Mouse (Mus musculus) T-helper 17 cell (primary cell): ENCODE data around the gene Prpf8.

Source experiments
- in situ Hi-C, 2 experiments: fragments of 300-600 bp; cut with MboI, MseI; formaldehyde crosslinking; loops; 1 replicate in 1 of 2; 2 replicates in 1 of 2; pipeline ENCODE4 v1.15.1; 2025; ENCODE audit warnings: high pct_unique_total_duplicates in 2 of 2

Gene Prpf8

GRCm38 (mm10) chr11:75487496-75487895, 880 bp downstream of the Prpf8 start:
- in situ Hi-C loops, result no loop called here

DNA sequence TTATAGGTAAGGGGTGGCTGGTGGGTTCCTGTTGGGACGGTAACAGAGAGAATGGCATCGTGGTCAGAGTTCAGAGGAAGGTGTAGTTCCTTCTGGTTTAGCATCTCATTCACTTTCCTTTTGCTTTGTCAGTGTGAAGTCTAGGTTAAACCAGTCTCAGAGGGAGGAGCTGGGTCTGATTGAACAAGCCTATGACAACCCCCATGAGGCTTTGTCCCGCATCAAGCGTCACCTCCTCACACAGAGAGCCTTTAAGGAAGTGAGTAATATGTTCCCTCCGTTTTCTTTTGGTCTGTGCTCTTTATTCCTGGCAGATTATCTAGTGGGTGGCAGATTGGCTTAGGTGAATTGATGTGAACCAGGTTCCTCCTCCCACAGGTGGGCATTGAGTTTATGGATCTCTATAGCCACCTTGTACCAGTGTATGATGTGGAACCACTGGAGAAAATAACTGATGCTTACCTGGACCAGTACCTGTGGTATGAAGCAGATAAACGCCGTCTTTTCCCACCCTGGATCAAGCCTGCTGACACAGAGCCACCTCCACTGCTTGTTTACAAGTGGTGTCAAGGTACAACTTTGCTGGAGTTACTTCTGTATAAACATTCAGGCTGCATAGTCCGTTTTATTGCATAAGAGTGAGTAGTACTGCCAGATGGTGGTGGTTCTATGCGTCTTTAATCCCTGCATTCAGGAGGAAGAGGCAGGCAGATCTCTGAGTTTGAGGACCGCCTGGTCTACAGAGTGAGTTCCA, 7.9 kb downstream of the Prpf8 start:
- in situ Hi-C loops, result no loop called here

DNA sequence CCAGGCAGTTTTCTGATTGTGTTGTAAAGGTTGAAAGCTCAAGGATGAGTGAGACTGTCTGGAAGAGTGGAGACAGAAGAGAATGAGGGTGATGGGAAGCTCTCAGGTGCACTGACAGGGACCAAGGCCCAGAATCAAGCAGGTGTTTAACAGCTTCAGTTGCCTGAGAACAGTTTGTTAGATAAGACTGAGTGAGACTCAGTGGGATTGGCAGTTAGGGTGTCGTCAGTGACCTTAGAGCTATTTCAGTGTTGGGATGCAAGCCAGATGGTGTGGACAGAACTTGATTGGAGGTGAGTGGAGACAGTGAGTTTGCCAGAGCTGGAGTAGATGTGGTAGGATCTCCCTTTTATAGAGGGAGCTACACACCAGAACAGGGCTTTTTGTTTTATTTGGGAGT, 11.5 kb downstream of the Prpf8 start:
- in situ Hi-C loops, result no loop called here

GRCm38 (mm10) chr11:75508162-75508561, 21.5 kb downstream of the Prpf8 start:
- in situ Hi-C loops, result no loop called here

DNA sequence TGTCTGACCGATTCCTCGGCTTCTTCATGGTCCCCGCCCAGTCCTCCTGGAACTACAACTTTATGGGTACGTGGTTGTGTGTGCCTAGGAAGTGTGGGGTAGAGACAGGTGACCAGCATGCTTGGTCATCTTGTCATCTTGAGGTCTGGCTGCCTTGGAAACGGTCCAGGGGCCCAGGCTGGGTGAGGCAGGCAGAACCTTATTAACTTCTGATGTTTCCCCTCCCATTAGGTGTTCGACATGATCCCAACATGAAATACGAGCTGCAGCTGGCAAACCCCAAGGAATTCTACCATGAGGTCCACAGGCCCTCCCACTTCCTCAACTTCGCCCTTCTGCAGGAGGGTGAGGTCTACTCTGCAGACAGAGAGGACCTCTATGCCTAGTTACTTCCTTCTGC, 22.3 kb downstream of the Prpf8 start:
- in situ Hi-C loops, result no loop called here

DNA sequence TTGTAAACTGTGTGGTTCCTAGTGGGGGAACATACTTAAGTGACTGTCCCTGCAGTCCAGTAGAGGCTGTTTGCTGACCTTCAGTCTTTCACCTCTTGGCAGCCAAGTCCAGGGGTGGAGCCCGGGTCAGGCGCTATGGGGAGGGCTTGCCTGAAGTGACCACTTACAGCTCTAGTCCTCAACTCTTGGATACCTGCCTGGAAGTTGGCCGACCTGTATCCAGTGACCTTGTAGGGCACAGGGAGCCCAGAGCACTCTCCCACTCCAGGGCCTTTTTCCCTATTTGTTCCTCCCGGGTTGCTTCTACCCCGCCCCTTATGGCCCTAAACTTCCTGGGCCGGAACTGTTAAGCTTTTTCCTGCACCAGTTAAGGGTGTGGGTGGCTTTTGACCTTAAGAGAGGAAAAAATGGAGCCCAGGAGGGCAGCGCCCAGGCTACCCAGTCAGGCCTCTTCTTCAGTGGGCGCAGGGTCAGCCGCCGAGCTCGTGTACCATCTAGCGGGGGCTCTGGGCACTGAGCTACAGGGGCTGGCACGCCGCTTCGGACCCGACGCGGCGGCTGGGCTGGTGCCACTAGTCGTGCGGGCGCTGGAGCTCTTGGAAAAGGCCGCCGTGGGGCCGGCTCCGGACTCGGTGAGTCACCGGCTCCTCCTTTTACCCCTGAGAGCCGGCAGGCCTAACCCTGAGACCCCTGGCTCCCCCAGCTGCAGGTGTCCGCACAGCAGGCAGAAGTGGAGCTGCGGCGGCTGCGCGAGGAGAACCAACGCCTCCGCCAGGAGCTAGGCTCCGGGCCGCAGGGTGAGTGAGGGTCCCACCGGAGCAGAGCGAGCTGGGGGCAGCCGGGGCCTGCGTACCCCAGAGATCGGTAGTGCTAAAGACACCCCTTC, 23.4 kb downstream of the Prpf8 start, which contains the start of gene Rilp:
Gene Rilp, plus strand, starts transcription at position 354 of the 886 bp plus-strand sequence.
- in situ Hi-C loops, result no loop called here

DNA sequence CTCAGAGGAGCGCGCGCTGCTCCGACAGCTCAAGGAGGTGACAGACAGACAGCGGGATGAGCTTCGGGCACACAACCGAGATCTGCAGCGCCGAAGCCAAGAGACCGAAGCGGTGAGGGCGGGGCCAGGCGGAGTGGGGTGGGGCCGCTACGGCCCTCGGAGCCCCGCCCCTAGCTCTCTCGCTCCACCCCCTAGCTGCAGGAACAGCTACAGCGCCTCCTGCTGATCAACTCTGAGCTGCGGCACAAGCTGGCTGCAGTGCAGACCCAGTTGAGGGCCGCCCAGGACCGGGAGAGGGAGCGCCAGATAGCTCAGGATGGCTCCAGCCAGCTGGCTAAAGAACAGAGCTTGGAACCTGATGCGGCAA, 24.0 kb downstream of the Prpf8 start:
- in situ Hi-C loops, result no loop called here

DNA sequence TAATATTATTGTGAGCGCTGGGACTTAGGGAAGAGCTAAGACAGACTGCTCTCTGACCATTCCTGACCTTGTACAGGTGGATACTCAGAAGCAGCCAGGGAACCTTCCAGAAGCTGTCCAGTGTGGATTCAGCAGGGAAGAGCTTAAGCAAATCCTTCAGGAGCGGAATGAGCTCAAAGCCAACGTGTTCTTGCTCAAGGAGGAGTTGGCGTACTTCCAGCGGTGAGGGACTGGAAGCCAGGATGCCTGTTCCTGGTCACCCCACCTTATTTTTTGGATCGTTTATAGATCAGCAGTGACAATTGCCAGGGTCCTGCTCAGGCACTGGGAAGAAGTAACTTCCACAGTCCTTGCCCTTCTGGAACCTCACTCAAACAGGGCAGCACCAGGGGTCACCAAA, 24.6 kb downstream of the Prpf8 start:
- in situ Hi-C loops, result no loop called here

GRCm38 (mm10) chr11:75512301-75513018, 25.8 kb downstream of the Prpf8 start:
- in situ Hi-C loops, result no loop called here

DNA sequence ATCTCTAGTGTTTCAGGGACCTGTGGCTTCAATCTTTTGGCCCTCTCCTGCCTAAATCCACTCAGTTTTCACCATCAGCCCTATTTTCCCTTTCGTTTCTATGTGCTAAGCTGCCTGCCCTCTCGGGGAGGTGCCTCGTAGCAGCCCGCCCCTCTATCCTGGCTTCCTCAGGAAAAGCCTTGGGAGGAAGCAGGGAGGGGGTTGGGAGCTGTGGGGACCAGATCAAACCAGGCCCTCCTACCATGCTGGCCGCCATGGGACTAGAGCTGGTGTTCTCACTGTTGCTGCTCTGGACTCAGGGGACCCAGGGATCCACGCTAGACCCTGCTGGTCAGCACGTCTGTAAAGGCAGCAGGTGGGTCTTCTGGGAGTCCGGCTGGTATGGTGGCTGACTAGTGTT, 26.7 kb downstream of the Prpf8 start, which contains the start of gene Scarf1:
Gene Scarf1, plus strand, starts transcription at position 205 of the 400 bp plus-strand sequence.
- in situ Hi-C loops, result no loop called here

DNA sequence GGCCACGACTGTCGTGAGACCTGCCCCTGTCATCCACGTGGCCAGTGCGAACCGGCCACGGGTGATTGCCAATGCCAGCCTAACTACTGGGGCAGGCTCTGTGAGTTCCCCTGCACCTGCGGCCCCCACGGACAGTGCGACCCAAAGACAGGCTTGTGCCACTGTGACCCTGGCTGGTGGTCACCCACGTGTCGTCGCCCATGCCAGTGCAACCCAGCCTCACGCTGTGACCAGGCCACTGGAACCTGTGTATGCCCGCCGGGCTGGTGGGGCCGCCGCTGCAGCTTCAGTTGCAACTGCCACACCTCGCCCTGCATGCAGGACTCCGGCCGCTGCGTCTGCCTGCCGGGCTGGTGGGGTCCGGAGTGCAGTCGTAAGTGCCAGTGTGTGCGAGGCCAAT, 28.6 kb downstream of the Prpf8 start:
- in situ Hi-C loops, result no loop called here

- in situ Hi-C loops, result no loop called here
These were observed 33.4 kb downstream of the Prpf8 start for GRCm38 (mm10) chr11:75519834-75520633.

DNA sequence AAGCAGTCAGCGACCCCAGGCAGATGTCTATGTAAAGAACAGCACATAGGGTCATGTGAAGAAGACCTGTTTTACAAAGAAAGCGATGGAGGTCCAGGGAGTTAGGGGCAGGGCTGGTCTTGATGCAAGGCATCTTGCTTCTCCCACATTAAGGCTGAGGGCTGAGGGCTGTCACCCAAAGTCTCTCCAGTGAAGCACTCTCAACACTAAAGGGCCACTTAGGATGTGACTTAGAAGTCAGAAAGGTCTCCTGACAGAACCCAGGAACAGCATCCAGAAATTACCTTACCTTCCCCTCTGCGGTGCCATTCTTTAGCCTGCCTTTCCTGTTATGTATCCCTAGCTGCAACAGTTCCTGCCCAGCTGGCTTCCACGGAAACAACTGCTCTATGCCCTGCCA, 35.0 kb downstream of the Prpf8 start:
- in situ Hi-C loops, result no loop called here

GRCm38 (mm10) chr11:75522793-75523192, 36.2 kb downstream of the Prpf8 start:
- in situ Hi-C loops, result no loop called here

DNA sequence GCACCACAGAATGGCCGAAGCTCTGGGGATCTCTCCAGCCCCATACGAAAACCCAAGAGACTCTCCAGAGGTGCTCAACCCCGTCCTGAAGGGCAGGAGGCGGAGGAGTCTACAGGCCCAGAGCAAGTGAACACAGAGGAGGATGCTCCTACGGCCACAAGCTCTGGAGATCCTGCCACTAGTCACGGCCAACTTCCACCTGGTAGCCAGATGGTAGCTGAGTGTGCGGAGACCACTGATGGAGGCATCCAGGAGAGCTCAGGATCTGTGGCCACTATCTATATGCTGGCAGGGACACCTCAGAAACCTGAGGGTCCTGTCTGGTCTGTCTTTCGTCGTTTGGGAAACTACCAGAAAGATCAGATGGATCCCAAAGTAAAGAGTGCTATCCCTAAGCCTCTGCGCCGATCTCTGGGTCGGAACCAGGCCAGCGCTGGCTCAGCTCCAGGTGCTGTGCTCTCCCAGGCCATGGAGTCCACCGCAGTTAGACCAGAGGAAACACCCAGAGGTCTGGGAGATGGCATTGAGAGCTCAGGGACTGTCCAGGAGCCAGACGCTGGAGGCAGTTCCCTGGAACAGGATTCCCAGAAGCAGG, 39.0 kb downstream of the Prpf8 start:
- in situ Hi-C loops, result loop anchor here in 1 of 2 experiments (5.0 kb wide), 1 partner anchor 47 kb away; no protein-coding TSS in a partner anchor

DNA sequence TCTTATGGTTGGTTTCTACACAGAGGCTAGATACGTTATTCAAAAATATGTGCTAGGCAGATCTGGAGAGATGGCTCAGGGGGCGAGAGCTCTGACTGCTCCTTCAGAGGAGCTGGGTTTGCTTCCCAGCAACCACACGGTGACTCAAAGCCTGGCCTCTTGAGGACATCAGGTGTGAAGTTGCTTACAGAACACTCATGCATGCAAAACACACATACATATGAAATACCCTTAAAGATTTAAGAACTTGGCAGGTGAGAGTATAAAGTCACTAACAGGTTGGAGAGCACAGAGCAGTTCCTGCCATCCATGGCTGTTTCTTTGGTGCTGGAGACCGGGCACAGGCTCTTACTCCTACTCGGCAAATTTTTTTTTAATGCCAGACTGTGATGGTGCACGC, 40.3 kb downstream of the Prpf8 start:
- in situ Hi-C loops, result loop anchor here in 1 of 2 experiments (5.0 kb wide), 1 partner anchor 45 kb away; no protein-coding TSS in a partner anchor

DNA sequence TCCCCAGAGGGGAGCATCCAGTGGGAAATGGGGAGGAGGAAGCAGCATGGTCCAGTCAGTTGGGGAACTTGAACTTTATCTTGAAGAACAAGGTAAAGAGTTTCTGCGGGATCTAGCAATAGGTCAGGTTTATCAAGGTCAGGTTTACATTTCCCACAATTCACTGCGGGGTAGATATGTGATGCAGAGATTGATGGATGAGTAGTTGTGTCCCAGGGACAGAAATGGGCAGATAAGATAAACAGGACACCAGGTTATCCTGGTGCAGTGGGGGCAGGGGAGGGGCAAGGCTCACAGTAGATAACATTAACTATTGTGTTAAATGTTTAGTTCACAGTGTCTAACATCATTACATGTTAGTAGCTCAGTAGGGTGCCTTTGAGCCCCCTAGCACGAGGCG, 43.2 kb downstream of the Prpf8 start:
- in situ Hi-C loops, result loop anchor here (5.0 kb wide), 1 partner anchor 43 kb away; no protein-coding TSS in a partner anchor

- in situ Hi-C loops, result loop anchor here in 1 of 2 experiments (5.0 kb wide), 1 partner anchor 42 kb away; no protein-coding TSS in a partner anchor
These were observed 43.7 kb downstream of the Prpf8 start for GRCm38 (mm10) chr11:75530325-75530724.

DNA sequence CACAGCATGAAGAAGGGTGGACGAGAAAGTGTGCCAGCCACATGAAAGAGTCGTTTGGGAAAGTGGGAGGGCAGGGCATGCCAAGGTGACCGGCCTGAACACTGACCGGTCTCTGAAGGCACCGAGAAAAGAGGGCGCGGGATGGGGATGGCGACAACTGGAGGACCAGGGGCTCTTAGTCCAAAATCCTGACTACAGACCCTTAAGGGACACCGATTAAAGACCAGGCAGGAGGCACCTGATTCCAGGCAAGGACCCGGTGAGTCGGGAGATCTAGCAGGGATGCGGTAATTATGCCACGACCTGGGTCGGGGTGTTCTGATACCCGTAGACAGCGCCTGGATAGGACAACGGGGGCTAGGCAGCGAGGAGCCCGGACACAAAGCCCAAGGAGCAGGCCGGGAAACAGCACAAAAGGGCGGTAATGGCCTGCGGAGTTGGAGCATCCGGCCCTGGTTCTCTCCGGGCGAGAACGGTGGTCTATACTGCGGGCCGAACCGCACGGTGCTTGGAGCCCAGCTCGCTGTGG, 44.3 kb downstream of the Prpf8 start:
- in situ Hi-C loops, result loop anchor here in 1 of 2 experiments (5.0 kb wide), 1 partner anchor 41 kb away; no protein-coding TSS in a partner anchor
